Comparison of ENCODE assay signal across 8 mouse cellular contexts in genomic region chr6:97487535-97488081, GRCm38 (mm10).
A peak's percentile ranks its signal among the peaks of the same experiment; 100 is the strongest.
DNase-seq lines count a peak whose midpoint lies in the region; ATAC-seq lines count a peak whose summit lies in the region.

No protein-coding gene starts in this region.

- peak overlapping the region; percentile 42 for H3K4me3 ChIP-seq in intestine, embryonic 14.5 days (ENCODE audit: low read depth, low read length)

- H3K9me3 ChIP-seq in intestine, embryonic 14.5 days (ENCODE audit: control insufficient read depth, low read length): no peaks in the 10 kb centered on the region

- ATAC-seq in intestine, embryonic 14.5 days (replicated peaks; ENCODE audit: low FRiP score, low TSS enrichment, low read depth): peak; percentile 71
- ATAC-seq in megakaryocyte, adult 5-6 weeks (ENCODE audit: poor library complexity, severe bottlenecking): peak; percentile 58

- under 1% methylated on average over 38 of the region's 40 CpGs for WGBS in intestine, embryonic 14.5 days

- H3K4me2 ChIP-seq in intestine, embryonic 14.5 days (ENCODE audit: low read length): peak overlapping the region; percentile 99

- H3K27me3 ChIP-seq in intestine, embryonic 14.5 days (replicated peaks; ENCODE audit: control insufficient read depth, insufficient read depth, low read length): peaks cover 7% of the 10 kb centered on the region; the same call in 1 of the 2 replicates

- DNase-seq in adrenal gland, postnatal 14 days: peak; percentile 88
- peak; percentile 67 to 75 for DNase-seq in cerebellum, postnatal 36 days
- DNase-seq in gastrocnemius, postnatal 25 days: peak; percentile 92
- DNase-seq in intestine, embryonic 14.5 days (ENCODE audit: low spot score): peak; percentile 68
- DNase-seq in left cerebral cortex, adult 9 months (ENCODE audit: low spot score in 2 of 2): peak; percentile 43 to 58
- peak; percentile 52 for DNase-seq in right cerebral cortex, postnatal 14 days
- DNase-seq in thymus, postnatal 36 days: no peak

- no peak overlapping the region for H3K27ac ChIP-seq in intestine, embryonic 14.5 days (ENCODE audit: low read depth)

- peaks cover 8% of the 10 kb centered on the region; the same call in 1 of the 2 replicates for H3K4me1 ChIP-seq in intestine, embryonic 14.5 days (replicated peaks; ENCODE audit: control insufficient read depth, insufficient read depth, low read length)

- peak overlapping the region; percentile 39 for H3K9ac ChIP-seq in intestine, embryonic 14.5 days (ENCODE audit: low read length)

- no peaks in the 10 kb centered on the region for H3K36me3 ChIP-seq in intestine, embryonic 14.5 days (ENCODE audit: control insufficient read depth, insufficient read depth, low read length)

Comparison
In these comparisons a context has a peak if more than half of its experiments do, and no peak if none do; other contexts are left out.
1. DNase-seq: peak in adrenal gland, postnatal 14 days (single experiment), cerebellum, postnatal 36 days (2 of 2), gastrocnemius, postnatal 25 days (single experiment), intestine, embryonic 14.5 days (single experiment), left cerebral cortex, adult 9 months (2 of 2) and right cerebral cortex, postnatal 14 days (single experiment); none in thymus, postnatal 36 days (0 of 2).